Mouse (Mus musculus) stomach, postnatal 0 days (tissue): ENCODE measurements at regions not wholly inside any gene's neighbourhood (a gene's known extent, or its start where the extent isn't known, plus 50 kb on each side); places are given as distances from the start of the nearest gene placed in this dataset.

Experiments
- ATAC-seq: fragments of 200-750 bp; cut with Nextera tagmentation; 2 replicates; pipeline ENCODE4 v1.8.0; 2017; ENCODE audit not compliant: low FRiP score, low TSS enrichment
- DNase-seq: peaks from one replicate; pipeline ENCODE4 v3.0.0-alpha.2; 2016; ENCODE audit warnings: low spot score
- H3K27ac ChIP-seq: fragments of 300-500 bp; sonication (generic); replicated peaks from 2 replicates; pipeline ENCODE4 v1.5.1; 2014; ENCODE audit warnings: mild to moderate bottlenecking, control low read depth
- H3K27me3 ChIP-seq: fragments of 300-500 bp; sonication (generic); 2 replicates; pipeline ENCODE4 v1.6.1; 2014; ENCODE audit warnings: low read length; ENCODE audit not compliant: control insufficient read depth, insufficient read depth
- H3K36me3 ChIP-seq: fragments of 300-500 bp; sonication (generic); 2 replicates; pipeline ENCODE4 v1.6.1; 2014; ENCODE audit warnings: low read length, mixed read lengths; ENCODE audit not compliant: control insufficient read depth, insufficient read depth
- H3K4me1 ChIP-seq: fragments of 300-500 bp; sonication (generic); replicated peaks from 2 replicates; pipeline ENCODE4 v1.6.1; 2014; ENCODE audit warnings: antibody characterized with exemption; ENCODE audit not compliant: control insufficient read depth, insufficient read depth
- H3K4me2 ChIP-seq: fragments of 300-500 bp; sonication (generic); replicated peaks from 2 replicates; pipeline ENCODE4 v1.6.1; 2014; ENCODE audit warnings: low read depth, mild to moderate bottlenecking, control low read depth, moderate library complexity
- H3K4me3 ChIP-seq: fragments of 300-500 bp; sonication (generic); 2 replicates; pipeline ENCODE4 v1.5.1; 2014; ENCODE audit warnings: low read depth, low read length, control low read depth
- H3K9ac ChIP-seq: fragments of 300-500 bp; sonication (generic); 2 replicates; pipeline ENCODE4 v1.6.1; 2014; ENCODE audit warnings: mild to moderate bottlenecking, low read length, control low read depth, mixed read lengths
- H3K9me3 ChIP-seq: fragments of 300-500 bp; sonication (generic); 2 replicates; pipeline ENCODE4 v1.6.1; 2016; ENCODE audit warnings: low read length; ENCODE audit not compliant: control insufficient read depth
- CTCF ChIP-seq: IDR thresholded peaks from 2 replicates; pipeline ENCODE4 v1.5.1; 2016; ENCODE audit warnings: antibody characterized with exemption, low read depth, mild to moderate bottlenecking, moderate library complexity
- EP300 ChIP-seq: optimal IDR thresholded peaks from 2 replicates; pipeline ENCODE3; 2016; ENCODE audit warnings: antibody characterized with exemption
- WGBS: fragments of 180-500 bp; shearing (Covaris S2); extraction: QIAGEN DNeasy Blood & Tissue Kit; methylation state at CpG from one replicate; pipeline ENCODE4 v1.1.7; 2014; 5-methylcytosine and 5-hydroxymethylcytosine counted together

DNA sequence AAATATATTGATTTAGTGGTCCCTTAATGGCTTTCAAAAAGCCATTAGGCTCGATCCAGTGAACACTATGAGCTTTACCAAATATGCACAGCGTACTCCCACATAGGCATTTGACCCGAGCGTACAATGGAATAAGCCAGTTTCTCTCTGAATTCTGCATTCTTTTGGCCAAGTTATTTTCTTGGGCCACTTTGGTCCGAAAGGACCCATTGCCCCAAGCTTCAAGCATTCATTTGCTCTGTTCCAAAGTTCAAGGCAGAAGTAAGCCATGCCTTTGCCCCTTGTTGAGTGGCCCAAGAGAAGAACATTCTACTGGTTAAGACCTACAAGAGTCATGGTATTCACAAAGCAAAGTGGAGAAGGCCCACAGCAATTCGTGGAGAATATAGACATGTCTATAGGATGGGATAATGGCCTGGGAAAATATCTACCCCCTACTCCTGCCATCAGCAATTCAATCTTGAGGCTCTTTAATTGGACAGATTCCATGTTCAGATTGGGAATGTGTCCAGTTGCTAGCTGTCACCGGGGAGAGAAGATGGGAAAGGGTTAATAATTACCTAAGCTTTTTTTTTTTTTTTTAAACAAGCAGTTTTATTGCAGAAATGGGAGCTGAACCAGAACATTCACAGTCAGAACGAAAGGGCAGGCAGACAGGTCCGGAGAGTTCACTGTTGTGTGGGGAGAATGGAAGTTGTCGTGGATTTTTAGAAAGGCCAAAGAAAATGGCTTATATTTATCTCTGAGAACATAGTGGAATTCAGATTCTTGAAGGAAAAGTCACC is 175.5 kb upstream of the Nr2f2 start:
- ATAC-seq, result no peak
- Histone ChIP-seq H3K27me3 (no peaks in the 10 kb centered on the region), H3K4me1 (no peaks in the 10 kb centered on the region), H3K9ac (no peak overlapping the region), H3K4me3 (no peak overlapping the region), H3K36me3 (no peaks in the 10 kb centered on the region), H3K9me3 (no peaks in the 10 kb centered on the region), H3K4me2 (no peak overlapping the region), H3K27ac (no peak overlapping the region)
- no peak for TF ChIP-seq EP300
- TF ChIP-seq CTCF, result no peak
- WGBS, result 72% methylated on average over 10 of the region's 10 CpGs
- no peak for DNase-seq

- H3K36me3 ChIP-seq, result no peaks in the 10 kb centered on the region
- no peak overlapping the region for H3K9ac ChIP-seq
- ATAC-seq (no peak), DNase-seq (no peak)
- H3K4me2 ChIP-seq, result no peak overlapping the region
- H3K9me3 ChIP-seq, result no peaks in the 10 kb centered on the region
- no peak overlapping the region for H3K27ac ChIP-seq
- no peaks in the 10 kb centered on the region for H3K4me1 ChIP-seq
- H3K4me3 ChIP-seq, result no peak overlapping the region
- no peaks in the 10 kb centered on the region for H3K27me3 ChIP-seq
- WGBS, result 71% methylated on average over 9 of the region's 9 CpGs
- TF ChIP-seq CTCF, result no peak
- no peak for TF ChIP-seq EP300
Measured at GRCm38 (mm10) chr7:70539121-70539642, 172.6 kb upstream of the Nr2f2 start.

- Histone ChIP-seq H3K27me3 (no peaks in the 10 kb centered on the region), H3K9ac (no peak overlapping the region), H3K4me3 (no peak overlapping the region), H3K4me2 (no peak overlapping the region), H3K4me1 (no peaks in the 10 kb centered on the region), H3K9me3 (peaks cover 2% of the 10 kb centered on the region; the same call in 1 of the 2 replicates), H3K36me3 (no peaks in the 10 kb centered on the region), H3K27ac (no peak overlapping the region)
- ATAC-seq, result no peak
- TF ChIP-seq EP300, result no peak
- no peak for TF ChIP-seq CTCF
- DNase-seq, result no peak
- 65% methylated on average over 6 of the region's 6 CpGs for WGBS
Measured at GRCm38 (mm10) chr7:70536046-70536445, 169.5 kb upstream of the Nr2f2 start.

GRCm38 (mm10) chr7:70533552-70533951 is 167.0 kb upstream of the Nr2f2 start:
- DNase-seq, result no peak
- WGBS, result 84% methylated on average over 1 of the region's 1 CpGs
- no peaks in the 10 kb centered on the region for H3K36me3 ChIP-seq
- no peak for ATAC-seq
- peaks cover 5% of the 10 kb centered on the region; the same call in 1 of the 2 replicates for H3K9me3 ChIP-seq
- H3K27ac ChIP-seq, result no peak overlapping the region
- H3K4me2 ChIP-seq, result no peak overlapping the region
- no peaks in the 10 kb centered on the region for H3K4me1 ChIP-seq
- H3K27me3 ChIP-seq, result no peaks in the 10 kb centered on the region
- TF ChIP-seq CTCF (no peak), EP300 (no peak)
- H3K9ac ChIP-seq, result no peak overlapping the region
- no peak overlapping the region for H3K4me3 ChIP-seq

DNA sequence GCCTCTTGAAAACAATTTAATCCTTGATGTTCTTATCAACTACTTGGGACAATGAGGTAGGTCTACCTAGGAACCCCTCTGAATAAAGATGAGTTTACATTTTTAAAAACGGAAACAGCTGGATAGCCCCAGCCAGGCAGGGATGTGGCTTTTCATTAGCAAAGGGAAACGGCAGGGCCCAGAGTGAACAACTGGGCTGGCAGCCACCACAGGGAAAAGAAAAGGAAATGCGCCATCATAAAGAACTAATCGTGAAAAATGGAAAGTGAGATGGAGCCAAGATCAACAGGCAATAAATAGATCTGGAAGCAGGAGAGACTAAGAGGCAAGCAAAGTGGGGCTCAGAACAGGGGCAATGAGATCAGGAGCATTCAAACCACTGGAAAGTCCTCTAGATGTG is 161.4 kb upstream of the Nr2f2 start:
- Histone ChIP-seq H3K9ac (no peak overlapping the region), H3K4me2 (no peak overlapping the region), H3K4me3 (no peak overlapping the region), H3K27me3 (no peaks in the 10 kb centered on the region), H3K4me1 (no peaks in the 10 kb centered on the region), H3K27ac (no peak overlapping the region), H3K36me3 (no peaks in the 10 kb centered on the region), H3K9me3 (peaks cover 5% of the 10 kb centered on the region; the same call in 1 of the 2 replicates)
- WGBS, result 47% methylated on average over 4 of the region's 4 CpGs
- ATAC-seq (no peak), DNase-seq (no peak)
- no peak for TF ChIP-seq CTCF
- TF ChIP-seq EP300, result no peak

DNA sequence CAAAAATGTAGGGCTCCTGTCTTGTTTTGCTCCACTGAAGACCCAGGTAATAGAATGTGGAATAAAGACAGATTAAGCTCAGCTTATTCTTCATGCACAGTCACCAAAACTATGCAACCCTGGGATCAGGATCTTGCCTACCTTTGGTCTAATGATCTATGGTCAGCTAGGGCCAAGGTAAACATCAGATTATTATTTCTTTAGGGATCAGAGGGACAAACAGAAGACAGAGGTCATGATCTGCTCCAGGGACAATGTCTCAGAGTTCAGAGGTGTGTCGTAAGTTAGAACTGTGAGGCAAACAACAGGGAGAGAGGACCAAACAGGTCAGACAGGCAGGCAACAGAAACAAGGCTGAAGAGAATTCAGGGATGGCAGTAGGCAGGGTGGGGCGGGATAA is 158.8 kb upstream of the Nr2f2 start:
- no peak overlapping the region for H3K4me3 ChIP-seq
- no peak for ATAC-seq
- no peaks in the 10 kb centered on the region for H3K27me3 ChIP-seq
- 89% methylated on average over 2 of the region's 2 CpGs for WGBS
- no peaks in the 10 kb centered on the region for H3K9me3 ChIP-seq
- H3K27ac ChIP-seq, result no peak overlapping the region
- DNase-seq, result no peak
- H3K9ac ChIP-seq, result no peak overlapping the region
- no peak for TF ChIP-seq CTCF
- TF ChIP-seq EP300, result no peak
- no peak overlapping the region for H3K4me2 ChIP-seq
- H3K4me1 ChIP-seq, result no peaks in the 10 kb centered on the region
- H3K36me3 ChIP-seq, result no peaks in the 10 kb centered on the region
